Mouse (Mus musculus): ENCODE measurements around the gene Efna1.

Gene Efna1

DNA sequence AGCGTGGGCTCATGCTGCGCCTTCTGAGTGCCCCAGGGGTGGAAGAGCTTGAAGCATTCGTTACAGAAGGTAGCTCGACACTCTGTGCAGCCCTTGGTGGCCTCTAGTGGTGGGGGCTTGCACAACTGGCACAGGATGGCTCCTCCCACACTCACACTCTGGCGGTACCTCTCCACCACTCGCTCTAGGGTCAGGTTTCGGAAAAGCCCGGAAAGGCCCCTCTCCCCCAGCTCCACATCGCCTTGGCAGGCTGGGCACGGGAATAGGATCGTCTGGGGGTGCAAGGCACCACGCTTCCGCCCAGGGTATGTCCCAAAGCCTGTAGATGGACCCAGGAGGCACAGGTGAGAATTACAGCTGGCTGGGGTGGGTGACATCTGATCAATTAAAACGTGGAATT, 37.3 kb downstream of the Efna1 start:
- DNase-seq (ENCODE audit: low read depth), result no peak

DNA sequence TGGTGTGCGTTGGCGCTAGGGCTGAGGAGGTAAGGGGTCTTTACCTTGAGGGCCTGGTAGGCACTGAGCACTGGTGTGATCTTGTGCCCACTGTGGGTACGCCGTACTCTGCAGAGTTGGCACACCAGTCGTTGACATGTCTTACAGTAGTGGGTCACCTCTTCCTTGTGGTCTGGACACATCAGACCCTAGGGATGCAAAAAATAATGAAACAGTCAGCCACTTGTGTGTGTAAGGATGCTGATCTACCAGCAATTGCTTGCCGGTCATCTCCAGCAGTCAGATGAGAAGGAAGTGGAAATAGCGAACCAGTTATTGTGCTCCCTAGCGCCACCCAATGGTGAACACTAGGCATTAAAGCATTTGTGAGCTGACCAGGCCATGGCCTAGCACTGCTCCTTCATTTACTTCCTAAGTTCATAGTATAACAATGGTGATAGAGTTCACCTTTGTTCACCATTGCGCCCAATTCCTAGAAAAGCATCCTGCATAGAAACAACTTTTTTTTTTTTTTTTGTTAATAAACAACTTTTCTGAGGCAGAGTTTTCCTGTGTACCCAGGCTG, 38.5 kb downstream of the Efna1 start:
- DNase-seq (ENCODE audit: low read depth), result no peak

DNA sequence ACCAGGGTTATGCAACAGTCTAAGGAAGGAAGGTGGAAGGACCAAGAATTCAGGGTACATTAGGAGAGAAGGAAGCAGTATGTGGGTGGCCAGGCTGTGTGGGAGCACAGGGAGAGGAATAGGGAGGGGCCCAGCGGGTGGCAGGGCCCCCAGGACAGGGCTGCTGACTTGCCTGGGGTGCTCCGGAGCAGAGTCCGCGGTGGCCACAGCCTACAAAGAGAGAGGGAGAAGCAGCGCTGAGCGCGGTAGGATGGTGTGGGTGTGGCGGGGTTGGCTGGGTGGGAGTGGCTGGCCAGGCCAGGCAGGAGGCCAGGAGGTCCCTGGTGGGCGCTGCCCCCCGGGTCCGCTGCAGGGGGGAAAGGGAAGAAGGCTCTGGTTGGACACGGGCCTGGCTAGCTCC, 42.4 kb downstream of the Efna1 start:
- no peak for DNase-seq (ENCODE audit: low read depth)

DNA sequence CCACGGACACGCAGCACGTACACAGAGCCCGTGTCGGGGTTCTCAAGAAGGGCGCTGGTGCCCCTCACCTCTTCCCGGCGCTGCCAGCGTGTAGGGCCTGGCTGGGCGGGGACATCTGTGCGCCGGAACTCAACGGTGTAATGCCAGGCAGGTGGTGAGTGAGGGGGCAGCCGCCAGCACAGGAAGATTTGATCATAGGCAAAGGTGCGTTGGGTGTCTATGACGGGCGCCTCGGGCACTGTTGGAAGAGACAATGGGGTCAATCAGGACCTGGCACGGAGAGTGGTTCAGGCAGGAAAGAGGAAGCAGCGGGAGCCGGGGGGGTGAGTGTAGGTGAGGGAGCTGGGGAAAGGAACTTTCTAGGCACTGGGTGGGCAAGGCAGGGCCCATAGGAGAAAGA, 43.3 kb downstream of the Efna1 start:
- no peak for DNase-seq (ENCODE audit: low read depth)

DNA sequence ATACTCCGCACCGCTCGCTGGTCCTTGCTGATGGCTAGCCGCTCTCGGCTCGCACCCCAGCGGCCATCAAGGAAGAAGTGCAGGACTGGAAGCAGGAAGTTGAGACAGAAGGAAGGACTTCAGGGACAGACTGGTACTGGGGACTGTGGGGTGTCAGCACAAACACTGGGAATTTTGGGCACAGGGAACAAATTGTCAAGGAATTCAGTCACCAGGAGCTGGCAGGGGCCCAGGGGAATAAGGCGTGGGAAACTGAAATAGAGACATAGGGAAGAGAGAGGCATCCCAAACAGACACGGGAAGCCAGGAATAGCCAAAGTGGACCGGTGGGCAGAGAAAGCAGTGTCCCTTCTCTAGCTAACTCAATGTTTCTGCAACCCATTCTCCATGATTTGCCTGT, 44.4 kb downstream of the Efna1 start:
- DNase-seq (ENCODE audit: low read depth), result no peak

DNA sequence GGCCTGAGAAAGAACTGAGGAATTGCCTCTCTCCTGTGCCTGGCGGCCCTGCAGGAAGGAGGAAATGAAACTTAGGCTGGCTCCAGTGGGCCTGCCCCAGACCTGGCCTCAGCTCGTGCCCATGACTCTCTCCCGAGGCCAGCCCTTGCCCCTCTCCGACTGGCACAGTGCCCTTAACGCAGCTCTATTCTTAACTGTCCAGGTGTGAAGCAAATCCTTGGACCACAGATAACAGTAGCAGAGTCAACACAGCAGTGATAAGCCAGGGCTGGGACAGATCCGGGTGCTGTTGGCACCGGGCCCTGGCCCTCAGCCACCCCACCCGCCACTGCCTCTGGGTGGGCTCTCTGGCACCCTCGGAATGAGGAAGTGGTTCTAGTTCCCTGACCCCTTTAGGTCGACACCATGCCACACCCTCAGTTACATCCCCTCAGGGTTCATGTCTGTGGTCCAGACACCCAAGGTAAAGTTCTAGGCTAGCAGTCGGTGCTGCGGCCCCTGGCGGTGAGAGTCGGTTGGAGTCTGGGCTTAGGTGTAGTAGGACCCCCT, 47.3 kb downstream of the Efna1 start:
- no peak for DNase-seq (ENCODE audit: low read depth)

DNA sequence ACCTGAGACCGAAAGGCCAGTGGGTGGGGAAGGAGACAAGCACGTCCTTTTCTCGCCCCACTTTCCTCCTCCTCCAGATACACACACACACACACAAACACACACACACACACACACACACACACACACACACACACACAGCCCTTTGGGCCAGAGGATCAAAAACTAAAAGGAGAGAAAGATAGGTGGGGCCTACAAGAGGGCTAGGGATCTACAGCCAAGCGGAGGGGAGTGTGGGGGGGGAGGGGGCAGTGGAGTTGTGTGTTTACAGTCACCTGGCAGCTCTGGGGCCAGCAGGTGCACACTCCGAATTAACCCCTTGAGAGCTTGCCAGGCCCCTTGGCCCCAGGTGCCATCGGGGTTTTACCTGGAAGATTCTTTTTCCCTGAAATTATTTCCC, 48.3 kb downstream of the Efna1 start:
- no peak for DNase-seq (ENCODE audit: low read depth)

DNA sequence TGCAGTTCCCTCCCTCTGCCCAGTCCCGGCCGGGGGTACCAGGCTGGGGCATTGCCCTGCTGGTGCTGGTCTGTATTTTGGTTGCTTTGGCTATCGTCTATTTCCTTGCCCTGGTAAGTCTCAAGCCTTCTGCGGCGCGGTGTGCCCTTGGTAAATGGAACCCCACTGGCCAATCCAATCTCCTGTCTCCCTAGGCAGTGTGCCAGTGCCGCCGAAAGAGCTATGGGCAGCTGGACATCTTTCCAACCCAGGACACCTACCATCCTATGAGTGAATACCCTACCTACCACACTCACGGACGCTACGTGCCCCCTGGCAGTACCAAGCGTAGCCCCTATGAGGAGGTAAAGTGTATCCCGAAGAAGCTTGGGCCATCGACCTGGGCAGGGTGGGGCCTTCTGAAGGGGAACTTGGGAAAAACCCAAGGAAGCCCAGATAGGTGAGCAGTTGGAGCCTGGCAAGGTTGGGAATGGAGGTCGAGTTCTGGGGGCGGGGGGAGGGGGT, 49.1 kb downstream of the Efna1 start:
- no peak for DNase-seq (ENCODE audit: low read depth)

DNA sequence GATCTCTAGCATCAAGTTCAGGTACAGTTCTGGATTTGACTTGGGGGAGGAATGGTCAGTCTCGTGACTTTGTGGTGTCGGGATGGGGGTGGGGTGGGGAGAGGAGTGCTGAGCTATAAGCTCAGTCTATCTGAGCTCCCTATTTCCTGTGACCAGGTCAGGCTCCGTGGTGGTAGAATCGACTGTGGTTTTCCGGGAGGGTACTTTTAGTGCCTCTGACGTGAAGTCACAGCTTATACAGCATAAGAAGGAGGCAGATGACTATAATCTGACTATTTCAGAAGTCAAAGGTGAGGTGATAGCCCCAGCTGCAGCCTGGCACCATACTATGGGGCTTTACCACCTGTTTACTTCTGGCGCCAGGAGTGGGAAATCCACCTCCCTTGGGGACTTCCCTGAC, 49.6 kb downstream of the Efna1 start:
- DNase-seq (ENCODE audit: low read depth), result no peak

DNA sequence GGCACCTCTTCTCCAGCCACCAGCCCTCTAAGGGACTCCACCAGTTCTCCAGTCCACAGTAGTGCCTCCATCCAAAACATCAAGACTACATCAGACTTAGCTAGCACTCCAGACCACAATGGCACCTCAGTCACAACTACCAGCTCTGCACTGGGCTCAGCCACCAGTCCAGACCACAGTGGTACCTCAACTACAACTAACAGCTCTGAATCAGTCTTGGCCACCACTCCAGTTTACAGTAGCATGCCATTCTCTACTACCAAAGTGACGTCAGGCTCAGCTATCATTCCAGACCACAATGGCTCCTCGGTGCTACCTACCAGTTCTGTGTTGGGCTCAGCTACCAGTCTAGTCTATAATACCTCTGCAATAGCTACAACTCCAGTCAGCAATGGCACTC, 50.4 kb downstream of the Efna1 start:
- no peak for DNase-seq (ENCODE audit: low read depth)

DNA sequence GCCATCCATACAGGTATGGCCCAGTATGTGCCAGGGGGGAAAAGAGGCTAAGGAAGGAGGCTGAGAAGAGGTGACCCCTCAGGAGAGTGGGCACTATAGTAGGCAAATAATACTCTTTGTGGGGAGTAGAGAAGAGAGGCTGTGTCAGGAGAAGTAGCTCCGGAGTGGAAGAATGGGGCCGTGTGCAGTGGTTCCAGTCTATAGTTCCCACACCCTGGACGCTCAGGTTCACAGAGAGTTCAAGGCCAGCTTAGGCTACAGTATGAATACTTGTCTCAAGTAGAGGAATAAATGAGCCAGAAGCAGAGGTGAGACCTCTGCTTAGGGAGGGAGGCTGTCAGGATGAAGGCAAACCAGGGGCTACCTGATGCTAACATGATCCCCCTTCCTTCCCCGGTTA, 51.7 kb downstream of the Efna1 start:
- no peak for DNase-seq (ENCODE audit: low read depth)

DNA sequence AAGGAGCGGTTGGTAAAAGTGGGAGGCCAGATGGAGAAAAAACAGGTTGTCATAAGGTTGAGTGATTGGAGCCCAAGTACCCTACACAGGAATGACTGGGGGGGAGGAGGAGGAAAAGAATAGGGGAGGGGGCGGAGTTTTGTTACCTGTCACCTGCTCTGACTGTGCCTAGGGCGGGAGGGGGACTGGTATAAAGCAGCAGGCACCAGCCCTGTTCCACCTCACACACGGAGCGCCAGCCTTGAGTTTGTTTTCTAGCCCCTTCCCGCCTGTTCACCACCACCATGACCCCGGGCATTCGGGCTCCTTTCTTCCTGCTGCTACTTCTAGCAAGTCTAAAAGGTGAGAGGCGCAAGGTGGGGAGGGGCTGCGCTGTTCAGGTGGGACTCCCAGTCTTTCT, 52.1 kb downstream of the Efna1 start, which contains the start of gene Muc1:
Muc1 (plus strand) TSS at position 222 of the 400 bp plus-strand sequence.
- no peak for DNase-seq (ENCODE audit: low read depth)

DNA sequence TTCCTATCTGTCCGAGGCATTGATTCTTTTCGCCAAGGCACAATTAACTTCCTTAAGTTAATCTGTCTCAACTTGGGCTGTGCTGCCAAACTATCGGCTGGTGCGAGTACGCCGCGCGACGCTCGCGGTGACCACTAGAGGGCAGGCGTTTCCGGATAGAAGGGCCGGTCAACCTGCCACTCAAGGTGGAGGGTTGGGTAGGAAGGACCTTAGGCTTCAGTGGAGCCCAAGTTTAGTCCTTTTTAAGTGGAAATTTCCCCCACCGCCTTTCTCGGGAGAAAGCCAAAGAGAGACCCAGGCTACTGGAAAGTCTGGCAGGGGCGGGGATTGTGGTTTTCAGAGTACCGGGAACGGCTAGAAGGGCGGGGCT, 52.8 kb downstream of the Efna1 start:
- no peak for DNase-seq (ENCODE audit: low read depth)

DNA sequence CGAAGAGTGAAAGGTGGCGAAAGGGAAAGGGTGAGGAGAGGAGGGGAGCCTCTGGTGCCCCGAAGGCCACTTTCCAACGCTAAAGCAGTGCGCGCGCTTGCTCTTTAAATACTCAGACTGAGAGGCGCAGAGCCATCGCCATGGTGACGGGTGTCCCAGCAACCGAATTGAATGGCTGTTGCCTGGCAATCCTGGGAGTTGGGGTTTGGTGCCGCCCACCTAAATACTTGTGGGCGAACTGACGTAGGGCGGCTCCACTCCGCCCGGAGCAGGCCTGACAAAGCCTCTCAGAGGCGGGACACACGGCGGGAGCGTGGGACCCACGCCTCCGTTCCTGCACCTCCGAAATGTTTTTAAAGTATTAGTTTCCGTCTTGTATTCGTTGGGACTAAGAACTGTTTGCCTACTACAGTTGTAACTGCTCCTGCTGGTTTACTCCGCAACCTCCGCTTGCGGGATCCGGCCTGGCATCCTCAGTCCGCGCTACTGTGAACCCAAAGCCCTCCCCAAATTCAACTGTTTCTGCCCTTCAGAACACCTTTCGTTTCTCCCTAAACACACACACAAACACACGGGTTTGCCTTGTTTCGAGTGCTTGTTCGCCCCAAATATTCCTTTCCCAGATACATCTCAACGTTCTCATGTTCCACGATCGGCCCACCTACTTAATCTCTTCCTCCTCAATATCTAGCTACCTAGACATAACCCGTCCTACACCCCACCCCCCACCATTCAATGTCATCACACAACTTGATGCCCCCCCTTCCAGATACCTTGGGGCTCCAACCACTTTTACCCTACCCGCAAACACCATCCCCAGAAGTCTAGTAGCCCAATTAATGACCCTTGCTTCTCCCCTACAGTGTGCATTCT, 53.4 kb downstream of the Efna1 start:
- peak; percentile 94 for DNase-seq (ENCODE audit: low read depth)

DNA sequence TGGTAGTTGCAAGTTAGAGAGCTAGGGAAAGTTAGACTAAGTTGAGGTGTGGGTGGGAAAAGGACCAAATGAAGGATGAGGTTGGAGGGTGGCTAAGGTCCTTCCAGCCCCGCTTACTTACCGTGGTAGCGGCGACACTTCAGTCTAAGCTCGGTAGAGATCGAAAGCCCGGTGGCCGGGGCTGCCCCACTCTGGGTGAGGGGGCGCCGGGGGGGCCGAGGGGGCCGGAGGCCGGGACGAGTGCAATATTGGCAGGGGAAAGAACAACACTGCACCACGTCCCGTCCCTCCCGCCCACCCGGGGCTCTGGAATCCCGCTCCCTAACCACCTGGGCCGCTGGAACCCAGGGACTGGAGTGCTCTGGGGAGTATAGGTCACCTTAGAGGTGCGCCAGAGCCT, 54.0 kb downstream of the Efna1 start, which contains the start of gene Mtx1:
Mtx1 (minus strand) TSS at position 189 of the 400 bp plus-strand sequence.
- no peak for DNase-seq (ENCODE audit: low read depth)

DNA sequence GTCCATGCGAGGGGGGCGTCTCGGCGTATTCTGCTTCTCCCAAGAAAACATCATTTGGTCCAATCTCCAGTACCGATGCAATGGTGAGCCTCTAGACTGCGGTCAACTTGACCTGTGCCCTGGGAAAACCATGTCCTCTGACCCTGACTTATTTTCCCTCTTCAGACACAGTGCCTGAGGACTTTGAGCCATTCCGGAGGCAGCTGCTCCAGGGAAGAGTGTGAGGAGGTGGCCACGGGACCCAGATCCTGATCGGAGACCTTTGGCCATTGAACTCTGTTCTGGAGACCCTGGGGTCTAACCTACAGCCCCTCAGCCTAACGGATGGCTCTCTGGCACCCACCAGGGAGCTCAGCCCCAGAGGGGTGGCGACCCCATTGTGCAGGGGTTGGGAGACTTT, 54.6 kb downstream of the Efna1 start:
- DNase-seq (ENCODE audit: low read depth), result no peak

DNA sequence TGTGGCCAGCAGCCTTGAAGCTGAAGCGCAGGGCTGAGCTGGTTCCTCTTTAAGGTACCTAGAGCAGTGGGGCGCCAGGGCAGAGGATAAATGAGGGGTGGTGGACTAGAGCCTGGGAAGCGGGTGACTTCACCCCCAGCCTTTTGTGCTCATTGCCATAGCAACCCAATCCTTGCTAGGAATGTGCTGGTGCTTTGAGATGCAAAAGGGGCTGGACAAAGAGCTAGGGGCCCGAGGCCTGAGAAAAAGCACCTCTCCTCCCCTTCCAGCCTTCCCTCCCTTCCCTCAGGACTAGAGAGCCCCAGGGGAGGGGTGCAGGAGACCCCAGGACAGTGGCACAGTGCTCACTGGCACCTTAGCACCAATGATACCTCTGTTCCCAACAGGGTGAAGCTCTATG, 55.0 kb downstream of the Efna1 start:
- no peak for DNase-seq (ENCODE audit: low read depth)

DNA sequence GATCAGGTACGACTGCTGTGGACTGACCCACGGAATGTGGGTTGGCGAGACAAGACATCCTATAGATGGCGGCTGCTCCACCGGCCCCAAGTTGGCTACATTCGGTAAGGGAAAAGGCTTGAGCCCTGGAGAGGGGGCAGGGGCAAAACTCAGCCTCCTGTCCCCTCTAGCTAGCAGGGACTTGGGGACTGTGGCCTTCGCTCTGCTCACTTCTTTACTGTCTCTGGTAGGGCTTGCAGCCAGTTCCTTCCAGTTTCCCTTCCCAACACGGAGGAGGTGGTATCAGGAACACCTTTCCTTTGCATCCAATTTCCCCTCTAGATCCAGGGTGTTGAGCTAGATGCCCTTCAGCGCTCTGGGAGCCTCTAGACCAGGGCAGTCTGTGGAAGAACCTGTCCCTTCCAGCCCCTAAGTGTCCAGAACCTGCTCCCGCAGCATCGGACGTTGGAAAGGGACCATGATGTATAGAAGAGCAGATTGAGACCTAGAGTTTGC, 55.6 kb downstream of the Efna1 start:
- DNase-seq (ENCODE audit: low read depth), result no peak

DNA sequence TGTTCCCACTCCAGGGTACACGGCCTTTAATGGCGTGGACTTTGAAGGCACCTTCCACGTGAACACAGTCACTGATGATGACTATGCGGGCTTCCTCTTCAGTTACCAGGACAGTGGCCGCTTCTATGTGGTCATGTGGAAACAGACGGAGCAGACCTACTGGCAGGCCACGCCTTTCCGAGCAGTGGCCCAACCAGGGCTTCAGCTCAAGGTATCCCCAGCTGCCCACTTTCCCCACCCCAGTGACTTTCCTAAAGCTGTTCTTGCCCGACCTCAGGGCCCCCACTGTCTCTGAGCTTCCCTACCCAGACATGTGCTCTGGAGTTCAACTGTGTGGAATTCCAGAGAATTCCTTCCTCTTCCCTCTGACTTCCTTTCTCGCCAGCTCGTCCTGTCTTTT, 56.1 kb downstream of the Efna1 start:
- no peak for DNase-seq (ENCODE audit: low read depth)
